7 mouse cellular contexts compared by ENCODE assay signal in the genomic region with DNA sequence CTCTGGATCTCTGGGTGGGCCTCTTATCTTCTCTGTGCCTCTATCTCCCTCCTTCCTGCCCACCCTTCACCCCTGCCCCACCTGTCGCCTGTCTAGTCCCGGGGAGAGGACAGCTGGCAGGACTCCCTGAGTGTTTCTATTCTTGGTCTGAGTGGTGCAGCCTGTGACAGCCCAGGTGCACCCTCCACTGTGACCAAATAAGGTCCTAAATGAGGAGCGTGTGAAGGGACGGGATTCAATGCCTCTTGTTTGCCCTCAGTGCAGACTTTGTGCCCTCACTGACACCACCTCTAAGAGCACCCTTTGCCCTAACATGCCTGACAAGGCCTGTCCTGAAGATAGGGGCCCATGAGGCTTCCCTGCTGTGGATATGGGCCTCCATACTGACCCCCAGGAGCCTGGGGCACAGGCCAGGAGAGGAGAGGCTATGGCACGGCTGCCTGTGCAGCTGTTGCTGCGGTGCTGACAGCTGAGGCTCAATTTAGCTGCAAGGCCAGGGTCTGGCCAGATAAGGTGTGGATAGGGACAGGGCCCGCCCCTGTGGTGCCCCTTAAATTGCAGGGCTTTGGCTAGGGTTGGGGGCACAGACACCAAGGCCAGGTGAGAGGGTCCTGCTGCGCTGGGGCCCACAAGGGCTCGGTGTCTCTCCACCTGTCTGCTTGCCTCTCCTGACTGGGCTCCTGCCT. TPM values are rescaled to one million over a fixed set of nuclear protein-coding genes. Genes with fewer than 3 reads are reported as not detected.
DNase-seq lines count a peak whose midpoint lies in the region; ATAC-seq and TF ChIP-seq lines count a peak whose summit lies in the region.

No protein-coding gene starts in this region.

- no peaks in the 10 kb centered on the region for H3K9me3 ChIP-seq in heart, embryonic 10.5 days
- no peaks in the 10 kb centered on the region for H3K9me3 ChIP-seq in limb, embryonic 15.5 days

- peak overlapping the region; percentile 91 for H3K27ac ChIP-seq in heart, embryonic 10.5 days
- H3K27ac ChIP-seq in limb, embryonic 15.5 days = peak overlapping the region; percentile 19; the same call in 1 of the 2 replicates

- H3K79me3 ChIP-seq in C2C12 (ENCODE audit: low read depth) = no peaks in the 10 kb centered on the region

- H3K4me1 ChIP-seq in heart, embryonic 10.5 days = peaks cover 70% of the 10 kb centered on the region
- peaks cover 43% of the 10 kb centered on the region for H3K4me1 ChIP-seq in limb, embryonic 15.5 days

- H3ac ChIP-seq in C2C12 (ENCODE audit: control insufficient read depth, insufficient read length, low read depth) = no peak overlapping the region

- 24% methylated on average over 9 of the region's 9 CpGs for WGBS in heart, embryonic 10.5 days
- WGBS in limb, embryonic 15.5 days = 42% methylated on average over 9 of the region's 9 CpGs

- no peaks in the 10 kb centered on the region for H3K36me3 ChIP-seq in C2C12 (ENCODE audit: control insufficient read depth, insufficient read depth)
- H3K36me3 ChIP-seq in heart, embryonic 10.5 days = peaks cover 2% of the 10 kb centered on the region; the same call in 1 of the 2 replicates
- H3K36me3 ChIP-seq in limb, embryonic 15.5 days = peaks cover 9% of the 10 kb centered on the region; the same call in 1 of the 2 replicates

- no peak for TF ChIP-seq CTCF in C2C12 (IDR thresholded peaks at IDR 0.05; ENCODE audit: control insufficient read depth, insufficient read depth, insufficient read length)

- no peak overlapping the region for H3K4me3 ChIP-seq in C2C12 (ENCODE audit: insufficient read depth, poor library complexity, severe bottlenecking)
- peak overlapping the region; percentile 64 for H3K4me3 ChIP-seq in heart, embryonic 10.5 days
- H3K4me3 ChIP-seq in limb, embryonic 15.5 days = no peak overlapping the region

- peaks cover 15% of the 10 kb centered on the region for H3K27me3 ChIP-seq in C2C12 (ENCODE audit: control insufficient read depth, insufficient read depth, insufficient read length)
- peaks cover 29% of the 10 kb centered on the region for H3K27me3 ChIP-seq in heart, embryonic 10.5 days (ENCODE audit: insufficient read depth, poor library complexity, severe bottlenecking)
- peaks cover 19% of the 10 kb centered on the region for H3K27me3 ChIP-seq in limb, embryonic 15.5 days

- H3K4me2 ChIP-seq in limb, embryonic 15.5 days = no peak overlapping the region

- peak; percentile 52 for ATAC-seq in limb, embryonic 15.5 days (ENCODE audit: insufficient number of reproducible peaks, low FRiP score, low TSS enrichment, low read depth)
- no peak for ATAC-seq in inflammation-experienced regulatory T-cells, adult 6 months

- no peak overlapping the region for H3K9ac ChIP-seq in limb, embryonic 15.5 days

- DNase-seq in A20 (ENCODE audit: low read depth, low spot score) = peak; percentile 84
- DNase-seq in heart, embryonic 10.5 days (ENCODE audit: low spot score) = peak; percentile 96
- peak; percentile 3 for DNase-seq in right cerebral cortex, postnatal 25 days
- DNase-seq in left cerebral cortex, adult 18-20 months (ENCODE audit: low spot score in 2 of 2) = no peak

- no peaks in the 10 kb centered on the region for H3K79me2 ChIP-seq in C2C12 (ENCODE audit: control insufficient read depth, insufficient read depth)

TF ChIP-seq in C2C12, 6 proteins besides CTCF, POLR2A, EP300 and RAD21:
- TF ChIP-seq CEBPB (IDR thresholded peaks at IDR 0.05; ENCODE audit: low read depth) (no peak), MYOD1 (IDR thresholded peaks at IDR 0.05; ENCODE audit: control insufficient read depth, insufficient read length, low read depth) (peak; percentile 21)

RNA-seq across cellular contexts. Expression of gene Josd2, which starts 5.3 kb away (rescaled TPM):
- 77.5 TPM for polyA plus RNA-seq in C2C12 (2012; fragmentation: generic; extraction: Trizol)
- polyA plus RNA-seq in heart, embryonic 10.5 days (2016; fragmentation: Nextera tagmentation; extraction: Ambion mirVana) = 158 and 196 TPM in 2 replicates
- 92.9 and 121 TPM in 2 replicates for polyA plus RNA-seq in limb, embryonic 15.5 days (2015; fragmentation: Nextera tagmentation; extraction: Ambion mirVana)
- polyA plus RNA-seq in inflammation-experienced regulatory T-cells, adult 6 months (2017; shearing (Covaris generic)) = 10 to 100 TPM; 46.9 to 62.6 (median 47.0) TPM
- total RNA-seq in left cerebral cortex, adult 18-20 months (2021) = 10 to 100 TPM; 76.7 to 77.9 TPM

RNA-seq across cellular contexts. Expression of gene Aspdh, which starts 7.9 kb away (rescaled TPM):
- not detected for polyA plus RNA-seq in C2C12 (2012; fragmentation: generic; extraction: Trizol)
- polyA plus RNA-seq in heart, embryonic 10.5 days (2016; fragmentation: Nextera tagmentation; extraction: Ambion mirVana) = 0.83 and 1.8 TPM in 2 replicates
- 0.29 and 0.56 TPM in 2 replicates for polyA plus RNA-seq in limb, embryonic 15.5 days (2015; fragmentation: Nextera tagmentation; extraction: Ambion mirVana)
- not detected for polyA plus RNA-seq in inflammation-experienced regulatory T-cells, adult 6 months (2017; shearing (Covaris generic))
- 1 to 10 TPM; 5.0 to 5.6 TPM for total RNA-seq in left cerebral cortex, adult 18-20 months (2021)

RNA-seq across cellular contexts. Expression of gene Emc10, which starts 23.2 kb away (rescaled TPM):
- polyA plus RNA-seq in C2C12 (2012; fragmentation: generic; extraction: Trizol) = 93.5 TPM
- polyA plus RNA-seq in heart, embryonic 10.5 days (2016; fragmentation: Nextera tagmentation; extraction: Ambion mirVana) = 92.2 and 95.7 TPM in 2 replicates
- 103 and 116 TPM in 2 replicates for polyA plus RNA-seq in limb, embryonic 15.5 days (2015; fragmentation: Nextera tagmentation; extraction: Ambion mirVana)
- polyA plus RNA-seq in inflammation-experienced regulatory T-cells, adult 6 months (2017; shearing (Covaris generic)) = 10 to 100 TPM; 21.0 to 22.5 (median 22.3) TPM
- 100 to 1,000 TPM; 206 to 210 TPM for total RNA-seq in left cerebral cortex, adult 18-20 months (2021)

RNA-seq across cellular contexts. Expression of gene Fam71e1, which starts 23.3 kb away (rescaled TPM):
- polyA plus RNA-seq in C2C12 (2012; fragmentation: generic; extraction: Trizol) = 0.95 TPM
- 9.3 and 11.1 TPM in 2 replicates for polyA plus RNA-seq in heart, embryonic 10.5 days (2016; fragmentation: Nextera tagmentation; extraction: Ambion mirVana)
- polyA plus RNA-seq in limb, embryonic 15.5 days (2015; fragmentation: Nextera tagmentation; extraction: Ambion mirVana) = 9.7 and 12.8 TPM in 2 replicates
- 1 to 10 TPM; 2.7 to 5.2 (median 3.9) TPM for polyA plus RNA-seq in inflammation-experienced regulatory T-cells, adult 6 months (2017; shearing (Covaris generic))
- 10 to 100 TPM; 15.1 to 15.5 TPM for total RNA-seq in left cerebral cortex, adult 18-20 months (2021)

RNA-seq across cellular contexts. Expression of gene Lrrc4b, which starts 44.3 kb away (rescaled TPM):
- polyA plus RNA-seq in C2C12 (2012; fragmentation: generic; extraction: Trizol) = not detected
- polyA plus RNA-seq in heart, embryonic 10.5 days (2016; fragmentation: Nextera tagmentation; extraction: Ambion mirVana) = 1.2 and 1.7 TPM in 2 replicates
- 0.55 and 0.87 TPM in 2 replicates for polyA plus RNA-seq in limb, embryonic 15.5 days (2015; fragmentation: Nextera tagmentation; extraction: Ambion mirVana)
- polyA plus RNA-seq in inflammation-experienced regulatory T-cells, adult 6 months (2017; shearing (Covaris generic)) = not detected
- total RNA-seq in left cerebral cortex, adult 18-20 months (2021) = 100 to 1,000 TPM; 284 to 289 TPM

Comparison
In these comparisons a context has a peak if more than half of its experiments do, and no peak if none do; other contexts are left out.
1. DNase-seq: peak in A20 (single experiment), heart, embryonic 10.5 days (single experiment) and right cerebral cortex, postnatal 25 days (single experiment); none in left cerebral cortex, adult 18-20 months (0 of 2).